Mouse (Mus musculus): ENCODE data around the gene Ddb1. TPM values are rescaled to one million over a fixed set of nuclear protein-coding genes. Genes with fewer than 3 reads are reported as not detected.

Ddb1 gene
- total RNA-seq, 2 experiments from 2014 or later, result 353 to 388 TPM

GRCm38 (mm10) chr19:10590301-10590700 is 14.8 kb upstream of the Ddb1 start:
- DNase-seq (ENCODE audit: low spot score in 2 of 2), result no peak

- DNase-seq (ENCODE audit: low spot score in 2 of 2), result no peak
Observed at GRCm38 (mm10) chr19:10591659-10592377, 13.3 kb upstream of the Ddb1 start.

- no peak for DNase-seq (ENCODE audit: low spot score in 2 of 2)
Observed at GRCm38 (mm10) chr19:10598188-10598587, 6.9 kb upstream of the Ddb1 start.

GRCm38 (mm10) chr19:10599648-10600047 is 5.5 kb upstream of the Ddb1 start:
- no peak for DNase-seq (ENCODE audit: low spot score in 2 of 2)

- DNase-seq (ENCODE audit: low spot score in 2 of 2), result no peak
Observed at GRCm38 (mm10) chr19:10602247-10602769, 2.8 kb upstream of the Ddb1 start.

- DNase-seq (ENCODE audit: low spot score in 2 of 2), result peak; percentile 70 to 84
Observed at GRCm38 (mm10) chr19:10602787-10603186, 2.3 kb upstream of the Ddb1 start.

- DNase-seq (ENCODE audit: low spot score in 2 of 2), result no peak
Observed at GRCm38 (mm10) chr19:10603660-10604523, 1.2 kb upstream of the Ddb1 start.

- no peak for DNase-seq (ENCODE audit: low spot score in 2 of 2)
Observed at GRCm38 (mm10) chr19:10604534-10604933, 593 bp upstream of the Ddb1 start.

GRCm38 (mm10) chr19:10605901-10606622 is 935 bp downstream of the Ddb1 start:
- DNase-seq (ENCODE audit: low spot score in 2 of 2), result no peak

GRCm38 (mm10) chr19:10608573-10609240 is 3.6 kb downstream of the Ddb1 start:
- DNase-seq (ENCODE audit: low spot score in 2 of 2), result no peak

- peak; percentile 18 to 37 for DNase-seq (ENCODE audit: low spot score in 2 of 2)
Observed at GRCm38 (mm10) chr19:10634106-10634871, 29.2 kb downstream of the Ddb1 start, which contains the start of gene Vwce. Vwce (plus strand) TSS chr19:10634213.

GRCm38 (mm10) chr19:10634872-10635318 is 29.8 kb downstream of the Ddb1 start:
- DNase-seq (ENCODE audit: low spot score in 2 of 2), result peak; percentile 11 to 44

- DNase-seq (ENCODE audit: low spot score in 2 of 2), result no peak
Observed at GRCm38 (mm10) chr19:10637840-10638239, 32.7 kb downstream of the Ddb1 start.

- DNase-seq (ENCODE audit: low spot score in 2 of 2), result no peak
Observed at GRCm38 (mm10) chr19:10640080-10640479, 35.0 kb downstream of the Ddb1 start.

GRCm38 (mm10) chr19:10640589-10641378 is 35.7 kb downstream of the Ddb1 start:
- no peak for DNase-seq (ENCODE audit: low spot score in 2 of 2)

- DNase-seq (ENCODE audit: low spot score in 2 of 2), result no peak
Observed at GRCm38 (mm10) chr19:10645616-10646015, 40.5 kb downstream of the Ddb1 start.

GRCm38 (mm10) chr19:10648156-10648555 is 43.0 kb downstream of the Ddb1 start:
- no peak for DNase-seq (ENCODE audit: low spot score in 2 of 2)

GRCm38 (mm10) chr19:10656058-10656457 is 50.9 kb downstream of the Ddb1 start:
- DNase-seq (ENCODE audit: low spot score in 2 of 2), result no peak

GRCm38 (mm10) chr19:10657742-10658141 is 52.6 kb downstream of the Ddb1 start:
- DNase-seq (ENCODE audit: low spot score in 2 of 2), result no peak
